Mouse (Mus musculus): Measurements from ENCODE around the gene Srp14. TPM values are rescaled to one million over a fixed set of nuclear protein-coding genes. Genes with fewer than 3 reads are reported as not detected.

The Srp14 gene
- total and polyA plus RNA-seq, 2 experiments from 2014 or later = 141 to 210 TPM

GRCm38 (mm10) chr2:118497890-118498289 lies 18.4 kb upstream of the Srp14 start:
- no peak for DNase-seq (ENCODE audit: low spot score)
- H3K4me1 ChIP-seq (ENCODE audit: control insufficient read depth, insufficient read depth) = no peaks in the 10 kb centered on the region
- WGBS = 75% methylated on average over 5 of the region's 5 CpGs

GRCm38 (mm10) chr2:118495024-118495423 lies 15.5 kb upstream of the Srp14 start:
- H3K27ac ChIP-seq (ENCODE audit: low read depth) = peak overlapping the region; percentile 36; the same call in 1 of the 2 replicates
- TF ChIP-seq EP300 (IDR thresholded peaks at IDR 0.05; ENCODE audit: low read depth) = no peak
- no peak for TF ChIP-seq CTCF (IDR thresholded peaks at IDR 0.05; ENCODE audit: low read depth)
- no peaks in the 10 kb centered on the region for H3K9me3 ChIP-seq (replicated peaks; ENCODE audit: control insufficient read depth, low read length)
- H3K9ac ChIP-seq (replicated peaks; ENCODE audit: low read depth, low read length) = no peak overlapping the region
- WGBS = 82% methylated on average over 9 of the region's 9 CpGs
- no peak overlapping the region for H3K4me3 ChIP-seq (ENCODE audit: low read depth, low read length)
- H3K36me3 ChIP-seq (replicated peaks; ENCODE audit: control insufficient read depth, insufficient read depth, low read length) = no peaks in the 10 kb centered on the region
- no peaks in the 10 kb centered on the region for H3K27me3 ChIP-seq (ENCODE audit: control insufficient read depth, insufficient read depth, low read length)
- H3K4me1 ChIP-seq (ENCODE audit: control insufficient read depth, insufficient read depth) = peaks cover 11% of the 10 kb centered on the region; the same call in 1 of the 2 replicates
- no peak for DNase-seq (ENCODE audit: low spot score)
- H3K4me2 ChIP-seq (ENCODE audit: low read depth, low read length) = no peak overlapping the region
- no peak for ATAC-seq (ENCODE audit: insufficient read depth, low read depth)

More at GRCm38 (mm10) chr2:118497890-118498289, 18.4 kb upstream of the Srp14 start:
- Histone ChIP-seq H3K4me2 (ENCODE audit: low read depth, low read length) (no peak overlapping the region), H3K9me3 (replicated peaks; ENCODE audit: control insufficient read depth, low read length) (no peaks in the 10 kb centered on the region), H3K36me3 (replicated peaks; ENCODE audit: control insufficient read depth, insufficient read depth, low read length) (no peaks in the 10 kb centered on the region), H3K27ac (ENCODE audit: low read depth) (no peak overlapping the region), H3K4me3 (ENCODE audit: low read depth, low read length) (no peak overlapping the region), H3K27me3 (ENCODE audit: control insufficient read depth, insufficient read depth, low read length) (no peaks in the 10 kb centered on the region), H3K9ac (replicated peaks; ENCODE audit: low read depth, low read length) (no peak overlapping the region)
- ATAC-seq (ENCODE audit: insufficient read depth, low read depth) = no peak
- TF ChIP-seq CTCF (IDR thresholded peaks at IDR 0.05; ENCODE audit: low read depth) (no peak), EP300 (IDR thresholded peaks at IDR 0.05; ENCODE audit: low read depth) (no peak)

GRCm38 (mm10) chr2:118491741-118492395 lies 12.4 kb upstream of the Srp14 start:
- Histone ChIP-seq H3K9ac (replicated peaks; ENCODE audit: low read depth, low read length) (no peak overlapping the region), H3K4me2 (ENCODE audit: low read depth, low read length) (no peak overlapping the region), H3K4me3 (ENCODE audit: low read depth, low read length) (no peak overlapping the region), H3K27ac (ENCODE audit: low read depth) (peak overlapping the region; percentile 36; the same call in 1 of the 2 replicates), H3K27me3 (ENCODE audit: control insufficient read depth, insufficient read depth, low read length) (no peaks in the 10 kb centered on the region), H3K9me3 (replicated peaks; ENCODE audit: control insufficient read depth, low read length) (no peaks in the 10 kb centered on the region), H3K36me3 (replicated peaks; ENCODE audit: control insufficient read depth, insufficient read depth, low read length) (no peaks in the 10 kb centered on the region), H3K4me1 (ENCODE audit: control insufficient read depth, insufficient read depth) (peaks cover 14% of the 10 kb centered on the region; the same call in 1 of the 2 replicates)
- WGBS = 78% methylated on average over 4 of the region's 4 CpGs
- no peak for TF ChIP-seq EP300 (IDR thresholded peaks at IDR 0.05; ENCODE audit: low read depth)
- ATAC-seq (ENCODE audit: insufficient read depth, low read depth) (no peak), DNase-seq (ENCODE audit: low spot score) (no peak)

- no peak overlapping the region for H3K9ac ChIP-seq (replicated peaks; ENCODE audit: low read depth, low read length)
- H3K27me3 ChIP-seq (ENCODE audit: control insufficient read depth, insufficient read depth, low read length) = no peaks in the 10 kb centered on the region
- no peak for TF ChIP-seq EP300 (IDR thresholded peaks at IDR 0.05; ENCODE audit: low read depth)
- TF ChIP-seq CTCF (IDR thresholded peaks at IDR 0.05; ENCODE audit: low read depth) = no peak
- H3K4me2 ChIP-seq (ENCODE audit: low read depth, low read length) = no peak overlapping the region
- no peaks in the 10 kb centered on the region for H3K36me3 ChIP-seq (replicated peaks; ENCODE audit: control insufficient read depth, insufficient read depth, low read length)
- peak overlapping the region; percentile 39; the same call in 1 of the 2 replicates for H3K27ac ChIP-seq (ENCODE audit: low read depth)
- ATAC-seq (ENCODE audit: insufficient read depth, low read depth) (peak; percentile 52; the same call in 1 of the 2 replicates), DNase-seq (ENCODE audit: low spot score) (no peak)
- H3K4me1 ChIP-seq (ENCODE audit: control insufficient read depth, insufficient read depth) = peaks cover 14% of the 10 kb centered on the region; the same call in 1 of the 2 replicates
- no peak overlapping the region for H3K4me3 ChIP-seq (ENCODE audit: low read depth, low read length)
- H3K9me3 ChIP-seq (replicated peaks; ENCODE audit: control insufficient read depth, low read length) = no peaks in the 10 kb centered on the region
- 56% methylated on average over 5 of the region's 5 CpGs for WGBS
These were observed 11.8 kb upstream of the Srp14 start for GRCm38 (mm10) chr2:118491281-118491731.

GRCm38 (mm10) chr2:118490241-118491091 lies 11.0 kb upstream of the Srp14 start:
- Histone ChIP-seq H3K4me1 (ENCODE audit: control insufficient read depth, insufficient read depth) (peaks cover 14% of the 10 kb centered on the region; the same call in 1 of the 2 replicates), H3K36me3 (replicated peaks; ENCODE audit: control insufficient read depth, insufficient read depth, low read length) (no peaks in the 10 kb centered on the region), H3K9me3 (replicated peaks; ENCODE audit: control insufficient read depth, low read length) (no peaks in the 10 kb centered on the region), H3K9ac (replicated peaks; ENCODE audit: low read depth, low read length) (peak overlapping the region; percentile 20; the same call in 1 of the 2 replicates), H3K4me3 (ENCODE audit: low read depth, low read length) (no peak overlapping the region), H3K27ac (ENCODE audit: low read depth) (peak overlapping the region; percentile 39; the same call in 1 of the 2 replicates), H3K27me3 (ENCODE audit: control insufficient read depth, insufficient read depth, low read length) (no peaks in the 10 kb centered on the region), H3K4me2 (ENCODE audit: low read depth, low read length) (no peak overlapping the region)
- TF ChIP-seq EP300 (IDR thresholded peaks at IDR 0.05; ENCODE audit: low read depth) (no peak), CTCF (IDR thresholded peaks at IDR 0.05; ENCODE audit: low read depth) (no peak)
- 24% methylated on average over 12 of the region's 12 CpGs for WGBS
- ATAC-seq (ENCODE audit: insufficient read depth, low read depth) (peak; percentile 57), DNase-seq (ENCODE audit: low spot score) (peak; percentile 74)
